Mouse (Mus musculus) spleen, adult 10 weeks (tissue): ENCODE results near the gene Fiz1. TPM values are rescaled to one million over a fixed set of nuclear protein-coding genes. Genes with fewer than 3 reads are reported as not detected.

ENCODE experiments used
- polyA plus RNA-seq: library from polyadenylated mRNA; stranded (reverse); fragments of 350-450 nt; fragmentation: Illumina TruSeq; extraction: RNeasy Lipid Tissue Mini Kit (QIAGEN cat#74804); gene quantifications from one replicate; pipeline ENCODE4 v1.2.3, GENCODE M21; 2015; ENCODE audit warnings: low replicate concordance; ENCODE audit not compliant: insufficient read depth

Fiz1 gene
- polyA plus RNA-seq: 22.3 TPM

DNA sequence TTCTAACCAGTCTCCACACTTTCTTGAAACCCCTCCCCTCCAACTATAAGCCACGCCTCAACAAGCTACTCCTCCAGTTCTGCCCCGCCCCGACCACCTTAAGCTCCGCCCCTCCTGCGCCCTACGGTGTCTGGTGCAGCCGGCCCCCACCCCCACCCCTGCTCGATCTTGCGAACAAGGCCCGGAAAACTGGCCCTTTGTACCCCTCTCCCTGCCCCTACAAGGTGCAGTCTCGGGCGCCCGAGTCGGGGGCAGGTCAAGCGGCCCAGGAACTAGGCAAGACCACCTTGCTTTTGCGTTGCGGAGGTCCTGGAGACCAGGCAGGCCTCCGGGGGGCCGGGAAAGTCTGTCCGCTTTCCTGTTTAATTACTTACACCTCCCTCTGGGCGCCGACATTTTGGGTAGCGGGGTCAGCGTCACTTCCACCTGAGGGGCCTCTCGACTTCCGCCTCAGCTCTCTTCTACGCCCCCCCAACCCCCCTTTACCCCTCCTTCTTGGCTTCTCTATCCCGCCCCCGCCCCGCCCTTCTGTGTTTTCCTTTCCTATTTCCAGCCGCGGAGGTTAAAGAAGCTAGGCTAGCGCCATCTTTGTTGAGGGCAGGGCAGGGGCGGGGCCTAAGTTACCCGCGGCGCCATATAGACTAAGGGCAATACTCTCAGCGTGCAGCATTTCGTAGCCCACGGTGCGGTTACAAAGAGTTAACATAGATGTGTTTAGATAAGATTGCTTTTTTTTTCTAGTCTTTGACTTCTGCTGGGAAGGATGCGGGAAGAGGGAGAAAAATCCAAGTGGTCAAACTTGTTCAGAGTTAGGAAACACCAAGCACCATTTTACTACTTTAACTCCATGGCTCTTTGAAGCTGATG, at the start of gene Fiz1, which contains the start of gene Zfp524:
TSS of gene Fiz1 (minus strand) at position 447 of the 867 bp plus-strand sequence.
TSS of gene Zfp524 (plus strand) at position 165 of the 867 bp plus-strand sequence.

GRCm38 (mm10) chr7:5061774-5062359, 47.4 kb upstream of the Fiz1 start, which contains the start of gene U2af2:
Gene U2af2, plus strand, starts transcription at chr7:5062143.

GRCm38 (mm10) chr7:5051193-5052192, 37.0 kb upstream of the Fiz1 start, which contains the start of gene Zfp580:
Gene Zfp580, plus strand, starts transcription at chr7:5051538.

GRCm38 (mm10) chr7:5038109-5038732, 23.7 kb upstream of the Fiz1 start, which contains the start of gene Zfp784:
Gene Zfp784, minus strand, starts transcription at chr7:5038446.

GRCm38 (mm10) chr7:5033818-5034217, 19.3 kb upstream of the Fiz1 start, which contains the start of gene 4632433K11Rik:
Gene 4632433K11Rik, plus strand, starts transcription at chr7:5034118.

GRCm38 (mm10) chr7:5020000-5020681, 5.6 kb upstream of the Fiz1 start, which contains the start of the genes Zfp865 and Ccdc106:
Gene Zfp865, plus strand, starts transcription at chr7:5020376.
Gene Ccdc106, plus strand, starts transcription at chr7:5020553.

DNA sequence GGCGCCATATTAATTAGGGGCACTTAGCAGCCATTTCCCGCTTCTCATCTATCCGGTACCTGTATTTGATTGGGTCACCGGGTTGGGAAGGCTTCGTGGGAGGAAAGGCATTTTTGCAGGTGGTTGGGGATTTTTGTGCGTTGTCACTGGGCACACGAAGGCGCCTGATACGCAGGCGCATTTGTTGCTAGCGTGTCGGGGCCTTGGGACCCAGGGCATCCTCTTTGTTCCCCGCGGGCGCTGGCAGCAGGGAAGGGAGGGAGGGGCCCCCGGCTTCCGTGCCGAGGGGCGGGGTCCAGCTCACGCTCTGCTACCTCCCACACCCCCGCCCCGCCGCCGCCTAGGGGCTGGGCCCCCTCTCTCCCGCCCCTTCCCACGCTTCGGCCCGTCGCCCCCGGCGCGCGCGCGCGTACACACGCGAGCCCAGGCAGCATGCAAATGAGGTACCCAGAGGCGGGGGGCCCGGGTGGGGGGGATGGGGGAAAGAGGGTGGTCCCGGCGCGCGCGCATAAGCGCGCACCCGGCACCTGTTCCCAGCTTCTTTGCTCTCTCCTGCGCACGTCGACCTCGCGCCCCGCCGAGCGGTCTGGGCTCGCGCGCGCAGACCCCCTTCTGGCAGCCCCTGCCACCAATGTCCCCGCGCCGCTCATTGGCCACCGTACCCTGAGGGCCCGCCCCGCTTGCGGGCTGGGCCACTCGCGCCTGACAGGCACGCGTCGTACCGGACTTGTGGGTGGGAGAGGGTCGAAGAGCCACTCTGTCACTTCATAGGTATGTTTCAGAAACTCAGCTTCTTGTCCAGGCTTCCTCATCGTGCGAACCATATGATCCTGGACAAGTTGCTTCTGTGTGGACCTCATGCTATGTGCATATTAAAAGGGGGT, 863 bp upstream of the Fiz1 start, which contains the start of gene Gm44973:
TSS of gene Gm44973 (plus strand) at position 379 of the 884 bp plus-strand sequence.

GRCm38 (mm10) chr7:4996003-4996895, 18.2 kb downstream of the Fiz1 start, which contains the start of gene Zfp579:
Gene Zfp579, minus strand, starts transcription at chr7:4996158.

DNA sequence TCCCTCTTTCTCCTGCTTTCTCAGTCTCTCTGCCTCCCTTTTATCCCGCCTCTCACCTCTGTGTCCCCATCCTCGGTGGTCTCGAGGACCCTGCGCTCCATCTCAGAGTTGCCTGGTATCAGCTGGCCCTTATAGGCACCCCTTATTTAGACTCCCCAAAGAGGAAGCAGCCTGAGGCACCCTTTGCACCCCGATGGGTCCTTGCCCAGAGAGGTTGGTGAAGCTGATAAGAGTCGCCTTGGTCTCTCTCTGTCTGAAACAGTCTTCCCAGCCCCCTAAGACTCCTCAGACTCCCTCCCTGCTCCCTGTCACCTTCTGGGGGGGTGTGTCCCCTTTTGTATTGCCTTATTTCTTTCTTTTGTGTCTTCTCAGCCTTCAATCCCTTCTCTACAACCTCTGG, 43.4 kb downstream of the Fiz1 start, which contains the start of gene Sbk3:
TSS of gene Sbk3 (minus strand) at position 101 of the 400 bp plus-strand sequence.

DNA sequence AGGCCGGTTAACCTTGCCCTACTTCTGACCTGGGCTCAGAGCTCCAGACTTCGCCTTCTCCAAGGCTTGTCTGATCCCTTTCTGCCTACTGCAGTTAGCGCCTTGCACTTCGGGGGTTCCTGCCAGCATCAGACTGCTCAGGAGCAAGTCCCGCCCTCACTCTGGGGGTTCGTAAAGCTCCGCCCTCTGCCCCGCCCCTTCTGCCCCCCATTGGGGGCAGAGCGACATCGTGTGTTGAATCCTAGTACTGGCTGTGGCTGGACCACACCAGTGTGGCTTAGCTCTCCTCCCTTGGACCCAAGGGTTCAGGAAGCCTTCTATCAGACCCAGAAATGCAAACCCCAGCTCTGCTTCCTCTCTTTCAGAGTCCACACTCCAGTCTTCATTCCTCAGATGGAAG, 50.2 kb downstream of the Fiz1 start, which contains the start of gene Sbk2:
TSS of gene Sbk2 (minus strand) at position 135 of the 400 bp plus-strand sequence.

Other genes with a start within 250 kb of the Fiz1 start
- gene Fam71e2, start 243.4 kb downstream of the Fiz1 start, polyA plus RNA-seq: not detected
- gene Il11, start 231.8 kb downstream of the Fiz1 start, polyA plus RNA-seq: 0.11 TPM
- gene Tmem190, start 231.8 kb downstream of the Fiz1 start, polyA plus RNA-seq: not detected
- 1.6 TPM for gene Tmem238, start 225.0 kb downstream of the Fiz1 start, polyA plus RNA-seq
- 457 TPM for gene Rpl28, start 221.8 kb downstream of the Fiz1 start, polyA plus RNA-seq
- 78.0 TPM for gene Ube2s, start 202.1 kb downstream of the Fiz1 start, polyA plus RNA-seq
- 0.07 TPM for gene Shisa7, start 170.0 kb downstream of the Fiz1 start, polyA plus RNA-seq
- 9.3 TPM for gene Isoc2b, start 144.4 kb downstream of the Fiz1 start, polyA plus RNA-seq
- 4.7 TPM for gene Isoc2a, start 137.5 kb downstream of the Fiz1 start, polyA plus RNA-seq
- not detected for gene Gm36210, start 108.2 kb downstream of the Fiz1 start, polyA plus RNA-seq
- gene Zfp628, start 99.5 kb downstream of the Fiz1 start, polyA plus RNA-seq: 1.1 TPM
- gene Nat14, start 92.7 kb downstream of the Fiz1 start, polyA plus RNA-seq: 2.1 TPM
- 1.2 TPM for gene Ssc5d, start 88.9 kb downstream of the Fiz1 start, polyA plus RNA-seq
- 0.76 TPM for gene Sbk2, start 50.3 kb downstream of the Fiz1 start, polyA plus RNA-seq
- gene Sbk3, start 43.5 kb downstream of the Fiz1 start, polyA plus RNA-seq: not detected
- gene Zfp579, start 18.5 kb downstream of the Fiz1 start, polyA plus RNA-seq: 38.0 TPM
- 1.5 TPM for gene Zfp524, start 282 bp downstream of the Fiz1 start, polyA plus RNA-seq
- gene Gm44973, start 799 bp upstream of the Fiz1 start, polyA plus RNA-seq: 0.32 TPM
- 25.1 TPM for gene Zfp865, start 5.7 kb upstream of the Fiz1 start, polyA plus RNA-seq
- not detected for gene Ccdc106, start 5.9 kb upstream of the Fiz1 start, polyA plus RNA-seq
- 3.0 TPM for gene 4632433K11Rik, start 19.4 kb upstream of the Fiz1 start, polyA plus RNA-seq
- gene Zfp784, start 23.7 kb upstream of the Fiz1 start, polyA plus RNA-seq: 4.7 TPM
- gene Zfp580, start 36.8 kb upstream of the Fiz1 start, polyA plus RNA-seq: 2.7 TPM
- 149 TPM for gene U2af2, start 47.4 kb upstream of the Fiz1 start, polyA plus RNA-seq
- gene Epn1, start 65.5 kb upstream of the Fiz1 start, polyA plus RNA-seq: 42.4 TPM
- not detected for gene Rfpl4, start 102.3 kb upstream of the Fiz1 start, polyA plus RNA-seq
- 1.2 TPM for gene Rasl2-9, start 111.3 kb upstream of the Fiz1 start, polyA plus RNA-seq
- gene Vmn1r55, start 135.0 kb upstream of the Fiz1 start, polyA plus RNA-seq: not detected
- not detected for gene Vmn1r56, start 182.1 kb upstream of the Fiz1 start, polyA plus RNA-seq
- not detected for gene Vmn1r57, start 203.8 kb upstream of the Fiz1 start, polyA plus RNA-seq